Mouse (Mus musculus): ENCODE data around the gene Ank. TPM values are rescaled to one million over a fixed set of nuclear protein-coding genes. Genes with fewer than 3 reads are reported as not detected.
A peak's percentile ranks its signal among the peaks of the same experiment; 100 is the strongest.

Ank gene
- polyA plus RNA-seq, 1 experiment from 2014 or later: 5.7 TPM

DNA sequence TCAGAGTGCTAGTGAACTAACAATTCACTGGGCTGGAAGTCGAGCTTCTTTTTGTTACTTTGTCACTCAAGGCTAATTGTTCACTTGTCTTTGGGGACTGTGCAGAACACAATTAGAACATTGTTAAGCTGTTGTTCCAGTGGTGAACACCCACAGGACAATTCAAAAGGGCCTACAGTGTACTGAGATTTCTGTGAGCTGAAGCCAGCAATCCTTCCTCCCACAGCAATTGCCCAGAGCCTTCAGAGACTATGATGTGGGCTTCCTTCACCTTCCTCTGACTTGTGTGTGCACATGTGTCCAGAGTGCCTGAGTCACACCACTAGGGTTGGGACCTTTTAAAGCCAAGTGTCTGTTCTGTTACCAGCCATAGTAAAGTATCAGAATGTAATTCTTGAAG lies 50.5 kb downstream of the Ank start:
- Histone ChIP-seq H3K4me3 (ENCODE audit: low read length) (no peak overlapping the region), H3K9ac (ENCODE audit: low read length) (no peak overlapping the region), H3K9me3 (ENCODE audit: control insufficient read depth, low read length) (no peaks in the 10 kb centered on the region), H3K4me1 (replicated peaks; ENCODE audit: control insufficient read depth, insufficient read depth, low read length) (no peaks in the 10 kb centered on the region), H3K27ac (ENCODE audit: low read length) (no peak overlapping the region), H3K36me3 (ENCODE audit: control insufficient read depth, insufficient read depth, low read length) (no peaks in the 10 kb centered on the region), H3K27me3 (ENCODE audit: control insufficient read depth, insufficient read depth, low read depth, low read length) (no peaks in the 10 kb centered on the region), H3K4me2 (ENCODE audit: low read depth, low read length) (no peak overlapping the region)
- no peak for ATAC-seq (ENCODE audit: low read depth)
- WGBS: 59% methylated on average over 1 of the region's 1 CpGs

GRCm38 (mm10) chr15:27518026-27518425 lies 51.5 kb downstream of the Ank start:
- Histone ChIP-seq H3K9me3 (ENCODE audit: control insufficient read depth, low read length) (no peaks in the 10 kb centered on the region), H3K4me1 (replicated peaks; ENCODE audit: control insufficient read depth, insufficient read depth, low read length) (no peaks in the 10 kb centered on the region), H3K27ac (ENCODE audit: low read length) (no peak overlapping the region), H3K27me3 (ENCODE audit: control insufficient read depth, insufficient read depth, low read depth, low read length) (no peaks in the 10 kb centered on the region), H3K4me3 (ENCODE audit: low read length) (no peak overlapping the region), H3K36me3 (ENCODE audit: control insufficient read depth, insufficient read depth, low read length) (no peaks in the 10 kb centered on the region), H3K9ac (ENCODE audit: low read length) (no peak overlapping the region), H3K4me2 (ENCODE audit: low read depth, low read length) (no peak overlapping the region)
- 72% methylated on average over 8 of the region's 8 CpGs for whole genome bisulfite sequencing
- ATAC-seq (ENCODE audit: low read depth): no peak

DNA sequence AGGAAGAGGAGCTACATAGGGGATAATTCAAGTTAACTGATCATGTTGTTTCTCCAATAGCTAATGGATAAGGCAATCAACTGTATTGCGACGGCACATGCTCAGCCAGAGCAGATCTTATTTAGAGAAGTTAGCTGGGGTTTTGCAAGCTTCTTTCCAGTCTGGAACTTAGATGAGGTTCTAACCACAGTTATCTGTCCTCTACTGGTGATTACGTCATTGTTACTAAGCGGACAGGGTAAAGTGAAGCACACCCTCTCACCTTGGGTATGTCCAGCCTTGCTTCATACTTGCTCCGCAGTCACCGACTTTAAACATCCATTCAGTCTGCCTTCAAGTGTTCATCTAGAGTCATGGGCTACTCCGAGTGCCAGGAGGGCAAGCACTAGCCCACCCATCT lies 53.4 kb downstream of the Ank start:
- Histone ChIP-seq H3K27ac (ENCODE audit: low read length) (no peak overlapping the region), H3K4me3 (ENCODE audit: low read length) (no peak overlapping the region), H3K9me3 (ENCODE audit: control insufficient read depth, low read length) (no peaks in the 10 kb centered on the region), H3K27me3 (ENCODE audit: control insufficient read depth, insufficient read depth, low read depth, low read length) (no peaks in the 10 kb centered on the region), H3K9ac (ENCODE audit: low read length) (no peak overlapping the region), H3K36me3 (ENCODE audit: control insufficient read depth, insufficient read depth, low read length) (no peaks in the 10 kb centered on the region), H3K4me2 (ENCODE audit: low read depth, low read length) (no peak overlapping the region), H3K4me1 (replicated peaks; ENCODE audit: control insufficient read depth, insufficient read depth, low read length) (no peaks in the 10 kb centered on the region; the same call in 1 of the 2 replicates)
- ATAC-seq (ENCODE audit: low read depth): no peak
- 91% methylated on average over 7 of the region's 7 CpGs for WGBS

GRCm38 (mm10) chr15:27525233-27526005 lies 58.9 kb downstream of the Ank start:
- Histone ChIP-seq H3K27me3 (ENCODE audit: control insufficient read depth, insufficient read depth, low read depth, low read length) (no peaks in the 10 kb centered on the region), H3K9ac (ENCODE audit: low read length) (no peak overlapping the region), H3K9me3 (ENCODE audit: control insufficient read depth, low read length) (no peaks in the 10 kb centered on the region), H3K4me1 (replicated peaks; ENCODE audit: control insufficient read depth, insufficient read depth, low read length) (no peaks in the 10 kb centered on the region; the same call in 1 of the 2 replicates), H3K4me2 (ENCODE audit: low read depth, low read length) (no peak overlapping the region), H3K4me3 (ENCODE audit: low read length) (no peak overlapping the region), H3K36me3 (ENCODE audit: control insufficient read depth, insufficient read depth, low read length) (no peaks in the 10 kb centered on the region), H3K27ac (ENCODE audit: low read length) (no peak overlapping the region)
- WGBS: 31% methylated on average over 12 of the region's 12 CpGs
- peak; percentile 57 for ATAC-seq (ENCODE audit: low read depth)

DNA sequence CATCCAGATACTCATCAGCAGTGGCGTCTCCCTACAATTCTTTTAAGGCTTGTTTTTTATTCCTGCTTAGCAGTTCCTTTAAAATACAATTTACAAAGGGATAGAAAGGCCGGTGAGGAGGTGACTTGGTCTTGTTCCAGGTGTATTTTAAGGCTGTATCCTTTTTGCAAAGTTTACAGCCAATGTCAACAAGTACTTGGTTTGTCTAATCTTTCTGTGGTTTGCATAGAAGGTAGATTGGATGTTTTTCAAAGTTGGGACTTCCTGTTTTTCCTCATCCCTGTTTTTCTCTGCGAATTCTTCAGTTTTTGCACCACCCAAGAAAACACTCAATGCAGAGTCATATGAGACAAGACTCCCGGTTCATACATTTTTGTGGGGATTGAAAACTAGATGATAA lies 62.4 kb downstream of the Ank start:
- ATAC-seq (ENCODE audit: low read depth): no peak
- H3K9ac ChIP-seq (ENCODE audit: low read length): no peak overlapping the region
- 65% methylated on average over 4 of the region's 4 CpGs for WGBS
- H3K4me3 ChIP-seq (ENCODE audit: low read length): no peak overlapping the region
- H3K27me3 ChIP-seq (ENCODE audit: control insufficient read depth, insufficient read depth, low read depth, low read length): no peaks in the 10 kb centered on the region
- no peaks in the 10 kb centered on the region for H3K9me3 ChIP-seq (ENCODE audit: control insufficient read depth, low read length)
- H3K27ac ChIP-seq (ENCODE audit: low read length): no peak overlapping the region
- no peak overlapping the region for H3K4me2 ChIP-seq (ENCODE audit: low read depth, low read length)
- no peaks in the 10 kb centered on the region; the same call in 1 of the 2 replicates for H3K4me1 ChIP-seq (replicated peaks; ENCODE audit: control insufficient read depth, insufficient read depth, low read length)
- no peaks in the 10 kb centered on the region for H3K36me3 ChIP-seq (ENCODE audit: control insufficient read depth, insufficient read depth, low read length)

GRCm38 (mm10) chr15:27530023-27530422 lies 63.5 kb downstream of the Ank start:
- H3K4me1 ChIP-seq (replicated peaks; ENCODE audit: control insufficient read depth, insufficient read depth, low read length): no peaks in the 10 kb centered on the region; the same call in 1 of the 2 replicates
- no peak overlapping the region for H3K4me2 ChIP-seq (ENCODE audit: low read depth, low read length)
- no peaks in the 10 kb centered on the region for H3K36me3 ChIP-seq (ENCODE audit: control insufficient read depth, insufficient read depth, low read length)
- H3K4me3 ChIP-seq (ENCODE audit: low read length): no peak overlapping the region
- H3K27me3 ChIP-seq (ENCODE audit: control insufficient read depth, insufficient read depth, low read depth, low read length): no peaks in the 10 kb centered on the region
- no peaks in the 10 kb centered on the region for H3K9me3 ChIP-seq (ENCODE audit: control insufficient read depth, low read length)
- WGBS: 43% methylated on average over 4 of the region's 4 CpGs
- no peak overlapping the region for H3K27ac ChIP-seq (ENCODE audit: low read length)
- no peak overlapping the region for H3K9ac ChIP-seq (ENCODE audit: low read length)
- ATAC-seq (ENCODE audit: low read depth): no peak

- Histone ChIP-seq H3K27ac (ENCODE audit: low read length) (no peak overlapping the region), H3K27me3 (ENCODE audit: control insufficient read depth, insufficient read depth, low read depth, low read length) (no peaks in the 10 kb centered on the region), H3K9me3 (ENCODE audit: control insufficient read depth, low read length) (no peaks in the 10 kb centered on the region), H3K4me3 (ENCODE audit: low read length) (no peak overlapping the region), H3K4me1 (replicated peaks; ENCODE audit: control insufficient read depth, insufficient read depth, low read length) (peaks cover 11% of the 10 kb centered on the region), H3K9ac (ENCODE audit: low read length) (no peak overlapping the region), H3K4me2 (ENCODE audit: low read depth, low read length) (no peak overlapping the region), H3K36me3 (ENCODE audit: control insufficient read depth, insufficient read depth, low read length) (no peaks in the 10 kb centered on the region)
- ATAC-seq (ENCODE audit: low read depth): no peak
- WGBS: 55% methylated on average over 3 of the region's 3 CpGs
These were observed 66.6 kb downstream of the Ank start for GRCm38 (mm10) chr15:27533036-27533435.

- H3K9me3 ChIP-seq (ENCODE audit: control insufficient read depth, low read length): no peaks in the 10 kb centered on the region
- 90% methylated on average over 4 of the region's 4 CpGs for WGBS
- no peak overlapping the region for H3K27ac ChIP-seq (ENCODE audit: low read length)
- H3K4me3 ChIP-seq (ENCODE audit: low read length): no peak overlapping the region
- ATAC-seq (ENCODE audit: low read depth): no peak
- no peaks in the 10 kb centered on the region for H3K36me3 ChIP-seq (ENCODE audit: control insufficient read depth, insufficient read depth, low read length)
- no peak overlapping the region for H3K9ac ChIP-seq (ENCODE audit: low read length)
- H3K4me2 ChIP-seq (ENCODE audit: low read depth, low read length): no peak overlapping the region
- H3K4me1 ChIP-seq (replicated peaks; ENCODE audit: control insufficient read depth, insufficient read depth, low read length): peaks cover 17% of the 10 kb centered on the region
- no peaks in the 10 kb centered on the region for H3K27me3 ChIP-seq (ENCODE audit: control insufficient read depth, insufficient read depth, low read depth, low read length)
These were observed 69.2 kb downstream of the Ank start for GRCm38 (mm10) chr15:27535681-27536080.

- H3K9me3 ChIP-seq (ENCODE audit: control insufficient read depth, low read length): no peaks in the 10 kb centered on the region
- H3K27me3 ChIP-seq (ENCODE audit: control insufficient read depth, insufficient read depth, low read depth, low read length): no peaks in the 10 kb centered on the region
- no peak overlapping the region for H3K4me3 ChIP-seq (ENCODE audit: low read length)
- no peak overlapping the region for H3K4me2 ChIP-seq (ENCODE audit: low read depth, low read length)
- no peak overlapping the region for H3K27ac ChIP-seq (ENCODE audit: low read length)
- no peak for ATAC-seq (ENCODE audit: low read depth)
- peaks cover 17% of the 10 kb centered on the region for H3K4me1 ChIP-seq (replicated peaks; ENCODE audit: control insufficient read depth, insufficient read depth, low read length)
- H3K9ac ChIP-seq (ENCODE audit: low read length): no peak overlapping the region
- H3K36me3 ChIP-seq (ENCODE audit: control insufficient read depth, insufficient read depth, low read length): no peaks in the 10 kb centered on the region
- WGBS: 89% methylated on average over 7 of the region's 7 CpGs
These were observed 69.7 kb downstream of the Ank start for GRCm38 (mm10) chr15:27536186-27536585.
